Mouse (Mus musculus) limb, embryonic 12.5 days (tissue): ENCODE results near the gene Spi1. TPM values are rescaled to one million over a fixed set of nuclear protein-coding genes. Genes with fewer than 3 reads are reported as not detected.
A peak's percentile ranks its signal among the peaks of the same experiment; 100 is the strongest.
"Not testable (repeated sequence)": the region's sequence is repeated elsewhere in the genome, so short reads cannot be mapped to it uniquely, and the experiment has no call there.

Experiments
- ATAC-seq: fragments of 200-750 bp; cut with Nextera tagmentation; 2 replicates; pipeline ENCODE4 v1.8.0; 2017; ENCODE audit warnings: low read depth, moderate TSS enrichment; ENCODE audit not compliant: insufficient number of reproducible peaks, insufficient read depth, low FRiP score, low TSS enrichment
- H3K27ac ChIP-seq: fragments of 300-500 bp; sonication (generic); 2 replicates; pipeline ENCODE4 v1.5.1; 2016; ENCODE audit warnings: mild to moderate bottlenecking, moderate library complexity
- H3K27me3 ChIP-seq: fragments of 300-500 bp; sonication (generic); 2 replicates; pipeline ENCODE4 v1.6.1; 2016; ENCODE audit warnings: mild to moderate bottlenecking, moderate library complexity
- H3K36me3 ChIP-seq: fragments of 300-500 bp; sonication (generic); 2 replicates; pipeline ENCODE4 v1.6.1; 2016; ENCODE audit warnings: mild to moderate bottlenecking, moderate library complexity
- H3K4me1 ChIP-seq: fragments of 300-500 bp; sonication (generic); replicated peaks from 2 replicates; pipeline ENCODE4 v1.6.1; 2016
- H3K4me2 ChIP-seq: fragments of 300-500 bp; sonication (generic); 2 replicates; pipeline ENCODE4 v1.6.1; 2016; ENCODE audit warnings: mild to moderate bottlenecking, moderate library complexity
- H3K4me3 ChIP-seq: fragments of 300-500 bp; sonication (generic); replicated peaks from 2 replicates; pipeline ENCODE4 v1.5.1; 2016; ENCODE audit warnings: mild to moderate bottlenecking
- H3K9ac ChIP-seq: fragments of 300-500 bp; sonication (generic); replicated peaks from 2 replicates; pipeline ENCODE4 v1.6.1; 2016; ENCODE audit warnings: mild to moderate bottlenecking, moderate library complexity
- H3K9me3 ChIP-seq: fragments of 300-500 bp; sonication (generic); 2 replicates; pipeline ENCODE4 v1.6.1; 2016; ENCODE audit warnings: mild to moderate bottlenecking, moderate library complexity
- WGBS: fragments of 180-500 bp; shearing (Covaris S2); methylation state at CpG from one replicate; pipeline ENCODE4 v1.1.7; 2016; 5-methylcytosine and 5-hydroxymethylcytosine counted together
- polyA plus RNA-seq: library from polyadenylated mRNA; unstranded; fragments of >200 nt; fragmentation: Nextera tagmentation; extraction: Ambion mirVana; gene quantifications from 2 replicates; pipeline ENCODE4 v1.2.1, GENCODE M21; 2016

Gene Spi1
- polyA plus RNA-seq, 1 experiment from 2014 or later = 2.8 TPM

DNA sequence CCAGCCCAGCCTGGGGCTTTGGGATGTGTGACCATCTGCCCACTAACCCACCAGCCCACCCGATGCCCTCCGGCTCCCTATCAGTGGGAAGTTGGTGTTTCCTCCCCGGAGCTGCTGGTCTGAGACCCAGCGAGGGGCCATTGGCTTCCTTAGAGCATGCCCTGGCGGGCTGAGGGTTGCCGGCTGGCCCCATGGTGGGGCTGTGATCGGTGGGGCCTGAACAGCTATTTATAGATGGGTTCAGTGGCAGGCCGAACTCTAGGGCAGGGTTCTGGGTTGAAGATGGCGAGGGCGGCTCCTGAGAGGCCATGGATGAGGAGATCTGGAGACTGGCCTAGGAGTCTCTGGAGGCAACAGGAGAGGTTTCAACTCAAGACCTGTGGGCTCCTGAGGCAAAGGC lies 14.8 kb downstream of the Spi1 start:
- no peaks in the 10 kb centered on the region; the same call in 1 of the 2 replicates for H3K27me3 ChIP-seq
- no peak for ATAC-seq
- H3K4me2 ChIP-seq = no peak overlapping the region
- no peak overlapping the region for H3K4me3 ChIP-seq
- H3K27ac ChIP-seq = no peak overlapping the region
- no peaks in the 10 kb centered on the region for H3K9me3 ChIP-seq
- no peaks in the 10 kb centered on the region for H3K4me1 ChIP-seq
- H3K36me3 ChIP-seq = no peaks in the 10 kb centered on the region
- 86% methylated on average over 10 of the region's 10 CpGs for WGBS
- no peak overlapping the region for H3K9ac ChIP-seq

- no peaks in the 10 kb centered on the region for H3K9me3 ChIP-seq
- no peaks in the 10 kb centered on the region; the same call in 1 of the 2 replicates for H3K27me3 ChIP-seq
- H3K27ac ChIP-seq = no peak overlapping the region
- no peak overlapping the region for H3K4me3 ChIP-seq
- no peak for ATAC-seq
- no peaks in the 10 kb centered on the region for H3K4me1 ChIP-seq
- H3K4me2 ChIP-seq = no peak overlapping the region
- H3K36me3 ChIP-seq = no peaks in the 10 kb centered on the region
- WGBS = 85% methylated on average over 2 of the region's 2 CpGs
- no peak overlapping the region for H3K9ac ChIP-seq
Observed at GRCm38 (mm10) chr2:91098156-91098555, 16.0 kb downstream of the Spi1 start.

DNA sequence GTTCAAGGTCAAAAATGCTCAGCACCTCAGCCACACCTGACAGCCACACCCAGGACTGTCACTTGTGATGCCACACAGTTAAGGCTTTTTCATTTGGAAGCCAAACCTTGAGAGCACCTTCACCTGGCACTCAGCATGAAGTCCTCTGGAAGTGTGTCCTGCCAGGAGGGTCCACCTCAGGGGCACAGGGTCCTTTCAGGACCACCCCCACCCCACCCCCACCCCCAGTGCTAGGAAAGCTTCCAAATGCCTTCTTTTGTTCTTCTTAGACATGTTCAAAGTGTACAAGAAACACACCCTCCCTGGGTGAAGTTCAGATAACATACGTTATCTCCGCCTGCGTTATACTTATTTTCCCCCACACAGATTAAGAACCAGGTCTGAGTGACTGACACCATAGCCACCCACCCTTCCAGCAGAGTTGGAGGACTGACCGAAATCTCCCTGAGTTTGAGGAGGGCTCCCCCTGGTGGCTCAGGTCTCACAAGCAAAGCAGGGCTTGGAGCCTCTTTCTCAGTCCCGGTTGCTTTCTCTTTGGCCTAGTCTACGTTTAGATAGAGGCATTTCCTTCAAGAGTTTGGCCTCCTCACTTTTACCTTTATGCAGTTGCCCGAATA lies 19.0 kb downstream of the Spi1 start:
- Histone ChIP-seq H3K27ac (no peak overlapping the region), H3K4me2 (no peak overlapping the region), H3K9ac (no peak overlapping the region), H3K4me3 (no peak overlapping the region), H3K36me3 (no peaks in the 10 kb centered on the region), H3K4me1 (no peaks in the 10 kb centered on the region), H3K9me3 (no peaks in the 10 kb centered on the region), H3K27me3 (peaks cover 3% of the 10 kb centered on the region; the same call in 1 of the 2 replicates)
- WGBS = 19% methylated on average over 7 of the region's 7 CpGs
- peak; percentile 84; the same call in 1 of the 2 replicates for ATAC-seq

GRCm38 (mm10) chr2:91108156-91108555 lies 26.0 kb downstream of the Spi1 start:
- no peak overlapping the region for H3K4me2 ChIP-seq
- no peak for ATAC-seq
- 85% methylated on average over 3 of the region's 3 CpGs for WGBS

GRCm38 (mm10) chr2:91109241-91109640 lies 27.1 kb downstream of the Spi1 start:
- Histone ChIP-seq H3K9me3 (no peaks in the 10 kb centered on the region), H3K4me3 (no peak overlapping the region), H3K4me1 (no peaks in the 10 kb centered on the region), H3K27ac (no peak overlapping the region), H3K4me2 (no peak overlapping the region), H3K27me3 (0 out of 2 replicates have a peak, but pooled peaks cover 3% of the 10 kb centered on the region), H3K9ac (no peak overlapping the region), H3K36me3 (no peaks in the 10 kb centered on the region)
- no peak for ATAC-seq
- WGBS = 82% methylated on average over 5 of the region's 5 CpGs

More at GRCm38 (mm10) chr2:91108156-91108555, 26.0 kb downstream of the Spi1 start:
- Histone ChIP-seq H3K27ac (no peak overlapping the region), H3K9me3 (no peaks in the 10 kb centered on the region), H3K36me3 (no peaks in the 10 kb centered on the region), H3K27me3 (0 out of 2 replicates have a peak, but pooled peaks cover 3% of the 10 kb centered on the region), H3K4me1 (no peaks in the 10 kb centered on the region), H3K9ac (no peak overlapping the region), H3K4me3 (no peak overlapping the region)

DNA sequence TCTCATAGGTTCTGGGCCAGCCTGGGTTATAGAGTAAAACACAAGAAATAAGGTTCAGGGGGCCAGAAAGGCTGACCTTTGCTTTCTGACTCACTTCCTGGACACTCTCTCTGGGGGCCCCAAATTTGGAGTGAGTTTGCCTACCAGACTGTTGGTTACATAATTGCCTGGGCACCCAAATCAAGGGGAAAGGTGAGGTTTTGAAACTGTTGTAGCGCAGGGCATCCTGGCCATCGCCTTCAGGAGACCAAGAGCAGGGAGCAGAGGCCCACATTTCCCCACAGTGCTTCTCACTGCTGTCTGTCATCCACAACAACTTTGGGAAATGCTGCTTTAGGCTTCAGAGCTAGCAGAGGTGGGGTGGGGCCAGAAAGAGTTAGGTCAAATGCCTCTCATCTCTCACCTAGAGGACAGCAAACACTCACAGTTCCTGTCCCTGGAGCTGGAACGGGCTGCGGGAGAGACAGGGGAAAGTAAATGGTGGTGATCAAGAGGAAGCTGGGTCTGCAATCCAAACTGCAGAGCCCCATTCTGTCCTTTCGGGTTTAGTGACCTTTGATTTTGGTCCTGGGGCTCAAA lies 27.7 kb downstream of the Spi1 start:
- Histone ChIP-seq H3K9me3 (no peaks in the 10 kb centered on the region), H3K27me3 (0 out of 2 replicates have a peak, but pooled peaks cover 3% of the 10 kb centered on the region), H3K36me3 (no peaks in the 10 kb centered on the region), H3K9ac (no peak overlapping the region), H3K4me1 (no peaks in the 10 kb centered on the region), H3K27ac (no peak overlapping the region), H3K4me3 (no peak overlapping the region), H3K4me2 (no peak overlapping the region)
- ATAC-seq = no peak
- 92% methylated on average over 5 of the region's 5 CpGs for WGBS

GRCm38 (mm10) chr2:91110429-91110828 lies 28.2 kb downstream of the Spi1 start:
- no peak overlapping the region for H3K27ac ChIP-seq

GRCm38 (mm10) chr2:91111832-91112231 lies 29.6 kb downstream of the Spi1 start:
- not testable (repeated sequence) for H3K9ac ChIP-seq, ATAC-seq, H3K36me3 ChIP-seq, H3K4me2 ChIP-seq, H3K9me3 ChIP-seq, H3K27ac ChIP-seq, H3K4me3 ChIP-seq
- Histone ChIP-seq H3K4me1 (peaks cover 12% of the 10 kb centered on the region; the same call in 1 of the 2 replicates), H3K27me3 (peaks cover 12% of the 10 kb centered on the region)
- WGBS = 89% methylated on average over 3 of the region's 3 CpGs

More at GRCm38 (mm10) chr2:91110429-91110828, 28.2 kb downstream of the Spi1 start:
- H3K4me2 ChIP-seq = no peak overlapping the region
- no peak overlapping the region for H3K9ac ChIP-seq
- peaks cover 2% of the 10 kb centered on the region; the same call in 1 of the 2 replicates for H3K27me3 ChIP-seq
- no peak for ATAC-seq
- H3K9me3 ChIP-seq = no peaks in the 10 kb centered on the region
- 74% methylated on average over 6 of the region's 6 CpGs for WGBS
- H3K4me3 ChIP-seq = no peak overlapping the region
- no peaks in the 10 kb centered on the region for H3K36me3 ChIP-seq
- H3K4me1 ChIP-seq = peaks cover 5% of the 10 kb centered on the region; the same call in 1 of the 2 replicates

DNA sequence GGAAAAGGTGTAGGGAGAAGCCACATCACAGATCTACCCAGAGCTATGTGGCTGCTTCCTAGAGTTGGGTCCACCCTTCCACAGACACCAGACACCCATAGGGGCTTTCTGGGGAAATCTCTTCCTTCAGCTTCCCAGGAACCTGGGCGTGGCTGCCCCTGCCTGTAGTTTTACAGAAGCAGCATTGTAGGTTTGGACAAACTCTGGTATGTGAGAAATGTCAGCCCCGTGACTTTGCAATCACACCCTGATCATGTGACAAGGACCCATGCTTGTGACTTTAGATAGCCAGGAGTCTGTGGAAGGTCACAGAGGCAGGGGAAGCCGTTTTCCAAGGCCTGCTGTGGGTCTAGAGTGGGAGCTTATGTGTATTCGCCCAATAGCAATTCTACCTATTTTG lies 30.3 kb downstream of the Spi1 start:
- ATAC-seq = no peak
- Histone ChIP-seq H3K4me2 (no peak overlapping the region), H3K27ac (no peak overlapping the region), H3K4me3 (no peak overlapping the region), H3K27me3 (peaks cover 16% of the 10 kb centered on the region), H3K9ac (no peak overlapping the region), H3K4me1 (peaks cover 12% of the 10 kb centered on the region; the same call in 1 of the 2 replicates), H3K36me3 (no peaks in the 10 kb centered on the region), H3K9me3 (no peaks in the 10 kb centered on the region)
- 56% methylated on average over 4 of the region's 4 CpGs for WGBS

DNA sequence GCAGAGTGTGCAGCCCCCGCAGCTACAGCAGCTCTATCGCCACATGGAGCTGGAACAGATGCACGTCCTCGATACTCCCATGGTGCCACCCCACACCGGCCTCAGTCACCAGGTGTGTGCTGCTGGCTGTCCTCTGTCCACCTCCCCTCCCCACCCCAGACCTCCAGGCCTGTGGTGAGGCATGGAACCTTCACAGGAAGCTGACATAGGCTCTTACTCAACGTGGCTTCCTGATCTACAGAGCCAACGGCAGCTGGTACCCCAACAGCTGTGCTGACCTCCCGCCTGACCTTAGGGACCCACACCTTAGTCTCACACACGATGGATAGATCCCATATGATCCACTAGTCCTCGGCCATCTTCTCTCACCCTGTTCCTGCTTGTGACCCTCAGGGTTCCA lies 31.1 kb downstream of the Spi1 start:
- Histone ChIP-seq H3K4me3 (no peak overlapping the region), H3K9me3 (no peaks in the 10 kb centered on the region), H3K4me2 (no peak overlapping the region), H3K27me3 (peaks cover 22% of the 10 kb centered on the region), H3K9ac (no peak overlapping the region), H3K36me3 (no peaks in the 10 kb centered on the region), H3K4me1 (peaks cover 12% of the 10 kb centered on the region; the same call in 1 of the 2 replicates), H3K27ac (no peak overlapping the region)
- ATAC-seq = no peak
- 71% methylated on average over 10 of the region's 10 CpGs for WGBS

DNA sequence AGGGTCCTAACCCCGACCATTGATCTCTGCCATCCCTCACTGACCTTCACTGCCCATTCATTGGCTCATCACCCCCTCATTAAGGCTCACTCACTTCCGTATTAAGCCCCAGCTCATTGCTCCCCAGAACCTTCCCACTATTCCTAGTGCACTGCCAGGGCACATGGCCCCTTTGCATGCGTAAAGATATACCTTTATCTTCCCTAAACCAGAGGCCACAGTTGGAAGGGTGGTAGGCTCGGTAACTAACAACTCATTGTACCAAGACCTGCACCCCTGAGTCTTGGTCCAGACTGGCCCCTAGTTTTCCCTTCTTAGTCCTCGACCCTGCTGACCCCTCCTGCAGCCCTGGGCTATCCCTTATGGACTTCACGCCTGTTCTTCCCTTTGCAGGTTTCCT lies 31.7 kb downstream of the Spi1 start:
- Histone ChIP-seq H3K9ac (no peak overlapping the region), H3K4me1 (peaks cover 12% of the 10 kb centered on the region; the same call in 1 of the 2 replicates), H3K4me2 (no peak overlapping the region), H3K9me3 (no peaks in the 10 kb centered on the region), H3K27me3 (peaks cover 22% of the 10 kb centered on the region), H3K36me3 (no peaks in the 10 kb centered on the region), H3K27ac (no peak overlapping the region), H3K4me3 (no peak overlapping the region)
- WGBS = 74% methylated on average over 6 of the region's 6 CpGs
- ATAC-seq = no peak
